Mouse (Mus musculus) cortical plate, adult 2 months (tissue): Measurements from ENCODE around the gene Nectin1.

Experiments
- CTCF ChIP-seq: fragments of 200-500 bp; IDR thresholded peaks from 2 replicates; pipeline ENCODE4 v1.5.1; 2011; ENCODE audit warnings: mild to moderate bottlenecking, control low read depth, low read length; ENCODE audit not compliant: insufficient read depth; ENCODE audit errors: extremely low read depth
- POLR2A ChIP-seq: fragments of 200-500 bp; IDR thresholded peaks from 2 replicates; pipeline ENCODE4 v1.6.1; 2011; ENCODE audit warnings: mild to moderate bottlenecking, low read length, control low read depth; ENCODE audit not compliant: insufficient read depth; ENCODE audit errors: extremely low read depth

DNA sequence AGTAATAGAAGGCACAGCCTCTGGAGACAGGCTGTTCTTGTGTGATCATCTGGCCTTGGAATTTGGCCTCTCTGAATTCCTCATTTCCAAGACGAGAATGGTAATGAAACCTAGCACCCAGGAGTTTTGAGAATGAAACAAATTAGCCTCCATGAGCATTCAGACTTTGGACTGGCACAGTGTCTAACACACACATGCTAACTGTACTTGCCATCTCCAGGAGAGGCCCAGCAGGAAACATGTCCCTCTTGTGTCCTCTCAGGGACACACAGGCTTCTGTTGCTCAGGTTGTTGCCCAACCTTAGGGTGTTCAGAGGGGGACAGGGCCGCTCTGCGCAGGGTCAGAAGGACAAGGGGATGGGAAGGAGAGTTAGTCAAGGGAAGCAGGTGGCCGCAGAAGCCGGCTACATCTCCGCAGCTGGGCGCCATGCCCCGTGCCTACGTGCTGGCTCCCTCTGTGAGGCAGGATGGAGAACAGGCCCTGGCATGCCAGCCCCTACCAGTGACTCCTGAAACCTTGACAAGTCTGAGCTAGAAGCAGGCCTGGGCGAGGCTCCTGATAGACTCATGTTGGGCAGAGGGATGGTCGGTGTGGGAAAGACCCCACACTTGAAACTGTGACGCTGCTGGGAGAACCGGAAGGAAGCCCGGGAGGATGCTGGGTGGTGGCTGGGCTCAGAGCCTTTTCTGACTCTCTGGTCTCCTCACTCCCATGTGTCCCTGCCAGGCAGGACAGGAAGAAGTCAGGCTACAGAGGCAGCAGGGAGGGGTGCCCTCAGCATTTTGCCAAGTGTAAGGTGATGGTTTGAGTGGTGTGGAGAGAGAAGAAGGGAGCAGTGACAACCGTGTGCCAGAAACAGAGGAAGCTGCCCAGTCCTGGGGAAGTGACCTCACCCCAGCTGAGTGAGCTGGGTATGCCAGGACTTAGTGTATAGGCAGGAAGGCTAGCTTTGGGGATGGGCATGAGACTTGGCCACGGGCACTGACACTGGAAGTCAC is 33.9 kb downstream of the Nectin1 start:
- TF ChIP-seq CTCF, result no peak
- no peak for TF ChIP-seq POLR2A
